In genomic region chr4:34885631-34886351, GRCm38 (mm10) we compare ENCODE assay signal across 8 mouse cellular contexts. TPM values are rescaled to one million over a fixed set of nuclear protein-coding genes. Genes with fewer than 3 reads are reported as not detected.
DNase-seq lines count a peak whose midpoint lies in the region; ATAC-seq lines count a peak whose summit lies in the region.
"Had no signal": no experiment of that assay in that cellular context is flagged by ENCODE, and none has a peak within 500 bp of the region (broad histone marks: within the 10 kb centered on the region; RNA-seq: fewer than 3 reads in every experiment).

No protein-coding gene starts in this region.

- no peak overlapping the region for H3K4me3 ChIP-seq in neural tube, embryonic 11.5 days (ENCODE audit: low read depth, low read length)
- peak overlapping the region; percentile 76 for H3K4me3 ChIP-seq in forebrain, embryonic 10.5 days
- peak overlapping the region; percentile 74 for H3K4me3 ChIP-seq in limb, embryonic 13.5 days
- peak overlapping the region; percentile 76 for H3K4me3 ChIP-seq in stomach, embryonic 16.5 days (replicated peaks; ENCODE audit: low read length)

- no peak for DNase-seq in neural tube, embryonic 11.5 days (ENCODE audit: low spot score)
- DNase-seq in neural tube, embryonic 10.5 days (ENCODE audit: extremely low spot score, low spot score), result no peak
- DNase-seq in forebrain, embryonic 10.5 days (ENCODE audit: extremely low spot score, low spot score), result no peak
- DNase-seq in right cerebral cortex, postnatal 4 days, result no peak
- no peak for DNase-seq in frontal cortex, postnatal 10 days (ENCODE audit: low spot score in 2 of 2)

- peak overlapping the region; percentile 82 for H3K4me2 ChIP-seq in neural tube, embryonic 11.5 days (ENCODE audit: low read depth)
- H3K4me2 ChIP-seq in limb, embryonic 13.5 days (replicated peaks), result peak overlapping the region; percentile 88
- H3K4me2 ChIP-seq in stomach, embryonic 16.5 days (ENCODE audit: low read depth, low read length), result peak overlapping the region; percentile 81

- WGBS in neural tube, embryonic 11.5 days, result 62% methylated on average over 9 of the region's 9 CpGs
- 53% methylated on average over 9 of the region's 9 CpGs for WGBS in forebrain, embryonic 10.5 days
- WGBS in limb, embryonic 13.5 days, result 57% methylated on average over 9 of the region's 9 CpGs
- WGBS in stomach, embryonic 16.5 days, result 60% methylated on average over 9 of the region's 9 CpGs

- H3K27me3 ChIP-seq in neural tube, embryonic 11.5 days (ENCODE audit: control insufficient read depth, insufficient read depth, low read length), result no peaks in the 10 kb centered on the region
- peaks cover 32% of the 10 kb centered on the region for H3K27me3 ChIP-seq in forebrain, embryonic 10.5 days (ENCODE audit: poor library complexity, severe bottlenecking)
- peaks cover 27% of the 10 kb centered on the region for H3K27me3 ChIP-seq in limb, embryonic 13.5 days
- H3K27me3 ChIP-seq in stomach, embryonic 16.5 days (ENCODE audit: control insufficient read depth, insufficient read depth, low read length), result peaks cover 7% of the 10 kb centered on the region; the same call in 1 of the 2 replicates

- no peak for ATAC-seq in neural tube, embryonic 11.5 days (ENCODE audit: insufficient read depth, low FRiP score, low TSS enrichment)
- ATAC-seq in limb, embryonic 13.5 days (ENCODE audit: low FRiP score, low read depth), result no peak
- no peak for ATAC-seq in stomach, embryonic 16.5 days (ENCODE audit: insufficient read depth, low FRiP score)

- no peak overlapping the region for H3K27ac ChIP-seq in neural tube, embryonic 11.5 days (ENCODE audit: low read depth, low read length)
- peak overlapping the region; percentile 94 for H3K27ac ChIP-seq in forebrain, embryonic 10.5 days
- no peak overlapping the region for H3K27ac ChIP-seq in limb, embryonic 13.5 days
- H3K27ac ChIP-seq in stomach, embryonic 16.5 days (ENCODE audit: low read length), result peak overlapping the region; percentile 97; the same call in 1 of the 2 replicates

- H3K9me3 ChIP-seq in neural tube, embryonic 11.5 days (ENCODE audit: control insufficient read depth, low read length), result no peaks in the 10 kb centered on the region
- H3K9me3 ChIP-seq in forebrain, embryonic 10.5 days, result no peaks in the 10 kb centered on the region
- no peaks in the 10 kb centered on the region for H3K9me3 ChIP-seq in limb, embryonic 13.5 days
- H3K9me3 ChIP-seq in stomach, embryonic 16.5 days (replicated peaks; ENCODE audit: control insufficient read depth, low read length), result no peaks in the 10 kb centered on the region

- H3K9ac ChIP-seq in neural tube, embryonic 11.5 days (ENCODE audit: low read length), result no peak overlapping the region; the same call in 1 of the 2 replicates
- no peak overlapping the region; the same call in 1 of the 2 replicates for H3K9ac ChIP-seq in limb, embryonic 13.5 days
- peak overlapping the region; percentile 92; the same call in 1 of the 2 replicates for H3K9ac ChIP-seq in stomach, embryonic 16.5 days (ENCODE audit: low read length)

- H3K36me3 ChIP-seq in neural tube, embryonic 11.5 days (ENCODE audit: control insufficient read depth, insufficient read depth, low read length), result no peaks in the 10 kb centered on the region
- H3K36me3 ChIP-seq in forebrain, embryonic 10.5 days (replicated peaks), result peaks cover 6% of the 10 kb centered on the region
- H3K36me3 ChIP-seq in limb, embryonic 13.5 days, result no peaks in the 10 kb centered on the region
- H3K36me3 ChIP-seq in stomach, embryonic 16.5 days (ENCODE audit: control insufficient read depth, insufficient read depth, low read length), result no peaks in the 10 kb centered on the region

- H3K4me1 ChIP-seq in neural tube, embryonic 11.5 days (ENCODE audit: control insufficient read depth, insufficient read depth, low read length), result peaks cover 12% of the 10 kb centered on the region
- peaks cover 46% of the 10 kb centered on the region for H3K4me1 ChIP-seq in forebrain, embryonic 10.5 days
- H3K4me1 ChIP-seq in limb, embryonic 13.5 days, result peaks cover 28% of the 10 kb centered on the region
- H3K4me1 ChIP-seq in stomach, embryonic 16.5 days (ENCODE audit: control insufficient read depth, insufficient read depth, low read length), result peaks cover 15% of the 10 kb centered on the region

RNA-seq across cellular contexts. Expression of gene Zfp292, which starts 3.0 kb away (rescaled TPM):
- polyA plus RNA-seq in neural tube, embryonic 11.5 days (2014; fragmentation: Nextera tagmentation; extraction: Ambion mirVana), result 38.4 and 38.8 TPM in 2 replicates
- polyA plus RNA-seq in forebrain, embryonic 10.5 days (2016; fragmentation: Nextera tagmentation; extraction: Ambion mirVana), result 24.6 TPM in 2 replicates
- polyA plus RNA-seq in limb, embryonic 13.5 days (2015; fragmentation: Nextera tagmentation; extraction: Ambion mirVana), result 24.1 and 26.0 TPM in 2 replicates
- polyA plus RNA-seq in stomach, embryonic 16.5 days (2015; fragmentation: Nextera tagmentation; extraction: Ambion mirVana), result 14.0 and 14.8 TPM in 2 replicates

RNA-seq across cellular contexts. Expression of gene Cga, which starts 7.8 kb away (rescaled TPM):
- not detected in 2 replicates for polyA plus RNA-seq in neural tube, embryonic 11.5 days (2014; fragmentation: Nextera tagmentation; extraction: Ambion mirVana)
- polyA plus RNA-seq in forebrain, embryonic 10.5 days (2016; fragmentation: Nextera tagmentation; extraction: Ambion mirVana), result 0.58 and 1.5 TPM in 2 replicates
- not detected in 2 replicates for polyA plus RNA-seq in limb, embryonic 13.5 days (2015; fragmentation: Nextera tagmentation; extraction: Ambion mirVana)
- not detected in 2 replicates for polyA plus RNA-seq in stomach, embryonic 16.5 days (2015; fragmentation: Nextera tagmentation; extraction: Ambion mirVana)
- polyA plus RNA-seq: adrenal gland, adult 2 months had no signal

Comparison
In these comparisons a context has a peak if more than half of its experiments do, and no peak if none do; other contexts are left out.
1. H3K27ac ChIP-seq: peak in forebrain, embryonic 10.5 days (single experiment) and stomach, embryonic 16.5 days (single experiment); none in neural tube, embryonic 11.5 days (single experiment) and limb, embryonic 13.5 days (single experiment).
2. Peak in every context shown above with its lines, with median percentiles within 50 percentile points of each other: H3K4me2 ChIP-seq.